Mouse (Mus musculus): ENCODE results near the gene Izumo1r. TPM values are rescaled to one million over a fixed set of nuclear protein-coding genes. Genes with fewer than 3 reads are reported as not detected.

The Izumo1r gene
- polyA plus RNA-seq, 1 experiment from 2014 or later, result not detected

- no peak for ATAC-seq (ENCODE audit: insufficient read depth)
- H3K36me3 ChIP-seq (replicated peaks), result no peaks in the 10 kb centered on the region
- no peak overlapping the region for H3K4me2 ChIP-seq
- 73% methylated on average over 6 of the region's 6 CpGs for WGBS (ENCODE audit: insufficient replicate concordance)
- H3K9ac ChIP-seq, result no peak overlapping the region
- no peaks in the 10 kb centered on the region for H3K9me3 ChIP-seq (replicated peaks)
- H3K4me3 ChIP-seq (replicated peaks), result no peak overlapping the region
- H3K4me1 ChIP-seq (replicated peaks), result no peaks in the 10 kb centered on the region
- H3K27me3 ChIP-seq, result no peaks in the 10 kb centered on the region
- H3K27ac ChIP-seq (replicated peaks), result no peak overlapping the region
Observed at GRCm38 (mm10) chr9:14843311-14843857, 60.4 kb downstream of the Izumo1r start.

GRCm38 (mm10) chr9:14841878-14842761 is 61.6 kb downstream of the Izumo1r start:
- Histone ChIP-seq H3K27me3 (no peaks in the 10 kb centered on the region), H3K36me3 (replicated peaks) (peaks cover 3% of the 10 kb centered on the region; the same call in 1 of the 2 replicates), H3K4me1 (replicated peaks) (no peaks in the 10 kb centered on the region), H3K27ac (replicated peaks) (no peak overlapping the region), H3K9ac (no peak overlapping the region), H3K4me3 (replicated peaks) (no peak overlapping the region), H3K9me3 (replicated peaks) (no peaks in the 10 kb centered on the region), H3K4me2 (no peak overlapping the region)
- ATAC-seq (ENCODE audit: insufficient read depth), result no peak
- WGBS (ENCODE audit: insufficient replicate concordance), result 79% methylated on average over 10 of the region's 10 CpGs

DNA sequence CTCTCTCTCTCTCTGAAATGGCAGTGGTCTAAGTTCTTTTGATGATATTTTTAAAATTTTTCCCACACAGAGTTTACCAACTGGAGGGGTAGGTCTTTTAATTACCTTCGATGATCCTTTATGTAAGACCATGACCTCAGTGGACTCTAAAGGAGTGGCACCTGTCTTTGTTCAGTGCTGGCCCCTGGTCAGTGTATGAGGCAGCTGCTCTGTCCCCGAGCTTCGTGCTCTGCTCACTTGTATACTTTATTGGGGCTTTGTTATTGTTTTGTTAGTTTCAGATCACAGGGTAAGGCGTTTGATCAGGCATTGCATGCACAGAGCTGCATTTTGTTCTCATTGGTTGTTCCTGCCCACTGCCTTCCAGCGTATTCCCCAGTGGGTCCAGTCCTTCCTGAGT is 63.8 kb downstream of the Izumo1r start:
- Histone ChIP-seq H3K27me3 (no peaks in the 10 kb centered on the region), H3K36me3 (replicated peaks) (peaks cover 16% of the 10 kb centered on the region), H3K9ac (no peak overlapping the region), H3K27ac (replicated peaks) (no peak overlapping the region), H3K4me2 (no peak overlapping the region), H3K9me3 (replicated peaks) (no peaks in the 10 kb centered on the region), H3K4me1 (replicated peaks) (no peaks in the 10 kb centered on the region), H3K4me3 (replicated peaks) (no peak overlapping the region)
- WGBS (ENCODE audit: insufficient replicate concordance), result 77% methylated on average over 5 of the region's 5 CpGs
- no peak for ATAC-seq (ENCODE audit: insufficient read depth)

DNA sequence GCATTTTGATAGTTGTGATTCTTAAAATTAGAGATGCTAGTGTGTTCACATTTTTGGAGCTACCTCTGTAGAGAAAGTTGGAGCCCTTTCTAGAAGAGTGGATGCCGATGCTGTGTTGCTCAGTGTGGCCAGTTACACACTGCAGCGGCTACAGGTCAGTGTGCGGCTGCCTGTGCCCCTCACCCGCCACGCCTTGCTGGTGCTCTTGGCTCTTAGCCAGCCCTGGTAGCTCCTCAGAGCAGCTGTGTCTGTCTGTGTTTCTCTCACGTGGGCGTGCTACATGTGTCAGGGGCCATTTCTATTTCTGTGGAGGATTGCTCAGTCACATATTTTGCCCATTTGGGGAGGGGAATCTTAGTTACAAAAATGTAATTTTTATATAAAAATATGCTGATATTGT is 64.2 kb downstream of the Izumo1r start:
- Histone ChIP-seq H3K36me3 (replicated peaks) (peaks cover 20% of the 10 kb centered on the region), H3K4me2 (no peak overlapping the region), H3K9ac (no peak overlapping the region), H3K4me1 (replicated peaks) (no peaks in the 10 kb centered on the region), H3K27ac (replicated peaks) (no peak overlapping the region), H3K4me3 (replicated peaks) (no peak overlapping the region), H3K27me3 (no peaks in the 10 kb centered on the region), H3K9me3 (replicated peaks) (no peaks in the 10 kb centered on the region)
- no peak for ATAC-seq (ENCODE audit: insufficient read depth)
- 69% methylated on average over 7 of the region's 7 CpGs for WGBS (ENCODE audit: insufficient replicate concordance)

Other genes with a start within 250 kb of the Izumo1r start
- 0.10 TPM in 1 of 2 replicates, not detected in the other for gene Piwil4, start 163.2 kb downstream of the Izumo1r start, polyA plus RNA-seq (2015; fragmentation: Nextera tagmentation; extraction: Ambion mirVana)
- gene Fut4, start 151.6 kb downstream of the Izumo1r start, polyA plus RNA-seq (2015; fragmentation: Nextera tagmentation; extraction: Ambion mirVana), result 0.63 and 0.76 TPM in 2 replicates
- not detected in 2 replicates for gene 1700012B09Rik, start 132.9 kb downstream of the Izumo1r start, polyA plus RNA-seq (2015; fragmentation: Nextera tagmentation; extraction: Ambion mirVana)
- 11.4 and 12.4 TPM in 2 replicates for gene Mre11a, start 119.3 kb downstream of the Izumo1r start, polyA plus RNA-seq (2015; fragmentation: Nextera tagmentation; extraction: Ambion mirVana)
- gene Ankrd49, start 119.1 kb downstream of the Izumo1r start, polyA plus RNA-seq (2015; fragmentation: Nextera tagmentation; extraction: Ambion mirVana), result 21.2 and 23.2 TPM in 2 replicates
- 0.03 and 0.05 TPM in 2 replicates for gene Gpr83, start 43.7 kb downstream of the Izumo1r start, polyA plus RNA-seq (2015; fragmentation: Nextera tagmentation; extraction: Ambion mirVana)
- 4.4 and 5.9 TPM in 2 replicates for gene Panx1, start 141.5 kb upstream of the Izumo1r start, polyA plus RNA-seq (2015; fragmentation: Nextera tagmentation; extraction: Ambion mirVana)
- not detected in 2 replicates for gene Hephl1, start 208.2 kb upstream of the Izumo1r start, polyA plus RNA-seq (2015; fragmentation: Nextera tagmentation; extraction: Ambion mirVana)

Data from liver, embryonic 15.5 days (tissue).